Mouse (Mus musculus) MEL (cell line): ENCODE results near the gene Il12rb1. TPM values are rescaled to one million over a fixed set of nuclear protein-coding genes. Genes with fewer than 3 reads are reported as not detected.

Experiments
- DNase-seq: peaks from one replicate; pipeline ENCODE4 v3.0.0; 2011; ENCODE audit warnings: low read depth, low spot score
- H3K27ac ChIP-seq: 2 replicates; pipeline ENCODE4 v1.5.1; 2012; ENCODE audit warnings: low read depth, mild to moderate bottlenecking, control low read depth, low read length, moderate library complexity; ENCODE audit not compliant: control insufficient read depth
- H3K27me3 ChIP-seq, 2 experiments: fragments of 150-350 bp in 1 of 2; sonication (generic) in 1 of 2; 2 replicates each; pipeline ENCODE4 v1.6.1; 2012; ENCODE audit warnings: low read length in 2 of 2, mild to moderate bottlenecking in 2 of 2, improper control_type of control experiment in 1 of 2, moderate library complexity in 1 of 2; ENCODE audit not compliant: insufficient read depth in 2 of 2, control insufficient read depth in 1 of 2
- H3K36me3 ChIP-seq, 2 experiments: 2 replicates each; pipeline ENCODE4 v1.6.1; 2012 to 2014; ENCODE audit warnings: low read length in 2 of 2, improper control_type of control experiment in 1 of 2, inconsistent platforms in 1 of 2, mild to moderate bottlenecking in 1 of 2; ENCODE audit not compliant: insufficient read depth in 2 of 2, control insufficient read depth in 1 of 2
- H3K4me1 ChIP-seq, 2 experiments: fragments of 150-350 bp in 1 of 2; sonication (generic) in 1 of 2; 2 replicates each; pipeline ENCODE4 v1.6.1; 2012; ENCODE audit warnings: low read length in 2 of 2, improper control_type of control experiment in 1 of 2, mild to moderate bottlenecking in 1 of 2; ENCODE audit not compliant: insufficient read depth in 2 of 2, control insufficient read depth in 1 of 2
- H3K4me3 ChIP-seq, 2 experiments: fragments of 150-350 bp in 1 of 2; sonication (generic) in 1 of 2; 2 replicates each; pipeline ENCODE4 v1.5.1; 2012; ENCODE audit warnings: low read depth in 2 of 2, low read length in 2 of 2, mild to moderate bottlenecking in 2 of 2, moderate library complexity in 2 of 2, control low read depth in 1 of 2, improper control_type of control experiment in 1 of 2; ENCODE audit not compliant: control insufficient read depth in 1 of 2, insufficient read depth in 1 of 2
- H3K79me2 ChIP-seq: 2 replicates; pipeline ENCODE4 v1.6.1; 2012; ENCODE audit warnings: mild to moderate bottlenecking, low read length, moderate library complexity; ENCODE audit not compliant: control insufficient read depth, poor library complexity, insufficient read depth
- H3K9ac ChIP-seq: 2 replicates; pipeline ENCODE4 v1.6.1; 2012; ENCODE audit warnings: low read depth, mild to moderate bottlenecking, control low read depth, low read length, moderate library complexity; ENCODE audit not compliant: control insufficient read depth, poor library complexity, severe bottlenecking
- H3K9me3 ChIP-seq: fragments of 150-350 bp; sonication (generic); replicated peaks from 2 replicates; pipeline ENCODE4 v1.6.1; 2012; ENCODE audit warnings: mild to moderate bottlenecking, low read length, improper control_type of control experiment, moderate library complexity; ENCODE audit not compliant: insufficient read depth
- CHD2 ChIP-seq: IDR thresholded peaks from 2 replicates; pipeline ENCODE4 v1.6.1; 2011; ENCODE audit warnings: low read length, improper control_type of control experiment
- ELF1 ChIP-seq: IDR thresholded peaks from 2 replicates; pipeline ENCODE4 v1.6.1; 2014; ENCODE audit warnings: low read depth, mild to moderate bottlenecking, inconsistent platforms, low read length, improper control_type of control experiment, moderate library complexity
- GABPA ChIP-seq: IDR thresholded peaks from 2 replicates; pipeline ENCODE4 v1.6.1; 2012; ENCODE audit warnings: low read depth, mild to moderate bottlenecking, inconsistent platforms, low read length, improper control_type of control experiment, moderate library complexity
- GATA1 ChIP-seq: IDR thresholded peaks from 2 replicates; pipeline ENCODE4 v1.6.1; 2011; ENCODE audit warnings: low read depth, low read length, improper control_type of control experiment
- JUND ChIP-seq: IDR thresholded peaks from 2 replicates; pipeline ENCODE4 v1.6.1; 2011; ENCODE audit warnings: low read depth, mild to moderate bottlenecking, improper control_type of control experiment, low read length
- MAX ChIP-seq: IDR thresholded peaks from 2 replicates; pipeline ENCODE4 v1.6.1; 2011; ENCODE audit warnings: low read length, improper control_type of control experiment
- MAZ ChIP-seq: IDR thresholded peaks from 2 replicates; pipeline ENCODE4 v1.6.1; 2012; ENCODE audit warnings: low read depth, mild to moderate bottlenecking, inconsistent platforms, low read length, improper control_type of control experiment
- MXI1 ChIP-seq: IDR thresholded peaks from 2 replicates; pipeline ENCODE4 v1.6.1; 2011; ENCODE audit warnings: mild to moderate bottlenecking, low read depth, low read length, improper control_type of control experiment
- MYB ChIP-seq: IDR thresholded peaks from 2 replicates; pipeline ENCODE4 v1.6.1; 2011; ENCODE audit warnings: mild to moderate bottlenecking, low read depth, low read length, improper control_type of control experiment
- MYC ChIP-seq: IDR thresholded peaks from 2 replicates; pipeline ENCODE4 v1.6.1; 2011; ENCODE audit warnings: low read depth, mild to moderate bottlenecking, low read length, improper control_type of control experiment, moderate library complexity
- NELFE ChIP-seq: IDR thresholded peaks from 2 replicates; pipeline ENCODE4 v1.6.1; 2011; ENCODE audit warnings: low read depth, low read length, improper control_type of control experiment
- POLR2AphosphoS2 ChIP-seq: IDR thresholded peaks from 2 replicates; pipeline ENCODE4 v1.6.1; 2011; ENCODE audit warnings: low read length, improper control_type of control experiment
- SMC3 ChIP-seq: IDR thresholded peaks from 2 replicates; pipeline ENCODE4 v1.6.1; 2011; ENCODE audit warnings: low read depth, low read length, improper control_type of control experiment
- TCF12 ChIP-seq: IDR thresholded peaks from 2 replicates; pipeline ENCODE4 v1.6.1; 2014; ENCODE audit warnings: low read depth, mild to moderate bottlenecking, inconsistent platforms, low read length, improper control_type of control experiment, moderate library complexity
- UBTF ChIP-seq: IDR thresholded peaks from 2 replicates; pipeline ENCODE4 v1.6.1; 2012; ENCODE audit warnings: low read depth, mild to moderate bottlenecking, inconsistent platforms, low read length, improper control_type of control experiment, moderate library complexity, borderline replicate concordance; ENCODE audit not compliant: insufficient read depth
- USF1 ChIP-seq: IDR thresholded peaks from 2 replicates; pipeline ENCODE4 v1.6.1; 2014; ENCODE audit warnings: low read depth, mild to moderate bottlenecking, inconsistent platforms, low read length, improper control_type of control experiment, moderate library complexity
- ZKSCAN1 ChIP-seq: IDR thresholded peaks from 2 replicates; pipeline ENCODE4 v1.6.1; 2012; ENCODE audit warnings: low read depth, mild to moderate bottlenecking, inconsistent platforms, low read length, improper control_type of control experiment, moderate library complexity
- ZMIZ1 ChIP-seq: IDR thresholded peaks from 2 replicates; pipeline ENCODE4 v1.6.1; 2012; ENCODE audit warnings: low read depth, mild to moderate bottlenecking, inconsistent platforms, low read length, improper control_type of control experiment, moderate library complexity
- polyA plus RNA-seq, 2 experiments: library from polyadenylated mRNA; stranded (reverse) in 1 of 2; unstranded in 1 of 2; fragments of >175 nt in 1 of 2; fragments of >200 nt in 1 of 2; gene quantifications; 2 replicates each; pipeline versions ENCODE4 v1.2.1 to v1.2.4; 2012; ENCODE audit warnings: low replicate concordance in 2 of 2, low read depth in 1 of 2; ENCODE audit not compliant: insufficient read length in 2 of 2, insufficient read depth in 1 of 2, missing spikeins in 1 of 2
- total RNA-seq: library from RNA; depleted of rRNA; stranded (reverse); fragments of 300-350 nt; gene quantifications from 2 replicates; pipeline ENCODE4 v1.2.3, GENCODE M21; 2012

The Il12rb1 gene
- total and polyA plus RNA-seq, 3 experiments, result 1.2 to 2.2 TPM; not detected in 1

- Histone ChIP-seq H3K79me2 (no peaks in the 10 kb centered on the region), H3K4me3 (no peak overlapping the region), H3K27me3 (no peaks in the 10 kb centered on the region), H3K4me1 (peaks cover 0 to 10% of the 10 kb centered on the region in 2 experiments; a peak in 2 of 4 replicates), H3K9ac (no peak overlapping the region), H3K27ac (no peak overlapping the region), H3K9me3 (no peaks in the 10 kb centered on the region), H3K36me3 (no peaks in the 10 kb centered on the region)
- DNase-seq, result no peak
- TF ChIP-seq UBTF, result no peak
- no peak for TF ChIP-seq ZKSCAN1
- no peak for TF ChIP-seq MAZ
- TF ChIP-seq MXI1, result no peak
- no peak for TF ChIP-seq MYC
- TF ChIP-seq NELFE, result no peak
- no peak for TF ChIP-seq ELF1
- no peak for TF ChIP-seq ZMIZ1
- TF ChIP-seq USF1, result no peak
- TF ChIP-seq CHD2, result no peak
- TF ChIP-seq MAX, result no peak
- TF ChIP-seq MYB, result no peak
Observed at GRCm38 (mm10) chr8:70808955-70809701, 879 bp downstream of the Il12rb1 start.

GRCm38 (mm10) chr8:70810962-70811680 lies 2.9 kb downstream of the Il12rb1 start:
- Histone ChIP-seq H3K27me3 (no peaks in the 10 kb centered on the region), H3K27ac (no peak overlapping the region), H3K79me2 (no peaks in the 10 kb centered on the region), H3K4me1 (peaks cover 0 to 10% of the 10 kb centered on the region in 2 experiments; a peak in 1 of 4 replicates), H3K9me3 (no peaks in the 10 kb centered on the region), H3K36me3 (no peaks in the 10 kb centered on the region), H3K4me3 (no peak overlapping the region), H3K9ac (no peak overlapping the region)
- no peak for DNase-seq
- TF ChIP-seq ZMIZ1 (no peak), SMC3 (no peak), MAZ (no peak), GABPA (no peak), TCF12 (no peak), USF1 (no peak), POLR2AphosphoS2 (no peak), GATA1 (no peak), JUND (no peak)
